Mouse (Mus musculus) G1E (cell line): ENCODE results near the gene Erbb2.

Source experiments
- CTCF ChIP-seq: IDR thresholded peaks from 2 replicates; pipeline ENCODE4 v1.5.1; 2012; ENCODE audit warnings: low read depth, low read length, inconsistent platforms, mixed read lengths
- GATA1 ChIP-seq: IDR thresholded peaks from 2 replicates; pipeline ENCODE4 v1.6.1; 2012; ENCODE audit warnings: borderline replicate concordance, low read length, inconsistent platforms, mixed read lengths
- GATA2 ChIP-seq: IDR thresholded peaks from 2 replicates; pipeline ENCODE4 v1.6.1; 2012; ENCODE audit warnings: low read depth, low read length, inconsistent platforms, borderline replicate concordance
- POLR2AphosphoS5 ChIP-seq: IDR thresholded peaks from 2 replicates; pipeline ENCODE4 v1.6.1; 2012; ENCODE audit warnings: low read depth, low read length, inconsistent platforms; ENCODE audit not compliant: insufficient replicate concordance

DNA sequence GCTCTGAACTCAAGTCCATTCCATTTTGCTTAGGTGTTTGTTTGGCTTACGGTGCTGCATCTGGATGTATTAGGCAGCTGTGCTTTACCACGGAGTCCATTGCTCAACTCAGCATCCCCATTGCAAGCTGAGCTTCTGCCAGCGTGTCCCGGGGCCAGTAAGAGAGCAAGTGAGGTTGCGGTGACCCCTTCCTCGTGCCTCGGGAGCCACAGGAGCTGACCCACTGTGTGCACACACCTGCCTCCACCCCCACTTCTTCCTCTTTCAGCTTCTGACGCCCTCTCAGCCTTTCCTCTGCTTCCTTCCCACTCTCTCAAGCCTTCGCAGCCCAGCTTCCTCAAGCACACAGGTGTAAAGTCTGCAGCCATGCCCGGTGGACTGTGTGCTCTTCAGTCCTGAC lies 46.0 kb upstream of the Erbb2 start:
- no peak for TF ChIP-seq CTCF
- no peak for TF ChIP-seq GATA2
- no peak for TF ChIP-seq GATA1
- no peak for TF ChIP-seq POLR2AphosphoS5
